Mouse (Mus musculus) ES-Bruce4 (cell line): ENCODE measurements around the gene Adarb2.

Experiments used
- CTCF ChIP-seq: IDR thresholded peaks from one replicate; pipeline ENCODE4 v1.8.1; 2011; ENCODE audit warnings: low read depth, low read length
- POLR2A ChIP-seq: IDR thresholded peaks from one replicate; pipeline ENCODE4 v1.8.1; 2011; ENCODE audit warnings: low read length; ENCODE audit not compliant: insufficient read depth

DNA sequence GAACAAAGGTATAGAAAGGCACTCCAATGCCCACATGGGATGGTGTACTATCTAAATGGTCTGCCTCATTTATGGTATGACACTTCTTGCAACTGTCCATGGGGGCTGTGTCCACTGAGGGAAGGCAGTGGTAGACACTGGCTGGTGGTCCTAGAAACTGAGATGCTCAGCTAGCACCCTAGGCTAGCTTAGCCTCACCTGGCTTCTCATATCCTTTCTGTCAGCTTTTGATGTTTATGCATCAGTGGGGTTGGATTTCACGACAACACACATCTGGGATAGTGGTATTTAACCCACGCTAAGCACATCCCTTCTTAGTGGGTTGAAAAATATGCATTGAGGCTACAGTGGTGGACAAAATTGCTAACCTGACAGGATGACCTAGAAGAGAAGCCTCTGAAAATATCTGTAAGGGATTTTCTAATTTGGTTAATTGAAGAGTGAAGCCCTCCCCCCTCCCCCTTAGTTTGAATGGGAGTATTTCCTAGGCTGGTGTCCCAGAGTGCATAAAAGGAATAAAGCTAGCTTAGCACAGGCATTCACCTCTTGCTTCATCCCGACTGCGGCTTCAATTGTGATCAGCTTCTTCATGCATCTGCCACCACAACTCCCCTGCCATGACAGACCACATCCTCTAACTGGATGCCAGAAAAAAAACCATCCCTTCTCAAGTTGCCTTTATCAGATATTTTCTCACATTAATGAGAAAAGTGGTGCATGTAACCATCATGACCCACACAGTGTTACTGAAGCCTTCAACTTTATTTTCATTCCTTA lies 197.8 kb downstream of the Adarb2 start:
- TF ChIP-seq POLR2A (no peak), CTCF (no peak)
